Mouse (Mus musculus): ENCODE measurements around the gene Kcnd2. TPM values are rescaled to one million over a fixed set of nuclear protein-coding genes. Genes with fewer than 3 reads are reported as not detected.
A peak's percentile ranks its signal among the peaks of the same experiment; 100 is the strongest.

Kcnd2 gene
- polyA plus RNA-seq, 1 experiment from 2014 or later = 0.90 TPM

GRCm38 (mm10) chr6:21629989-21630388 lies 414.7 kb downstream of the Kcnd2 start:
- Histone ChIP-seq H3K4me3 (no peak overlapping the region), H3K9me3 (replicated peaks) (no peaks in the 10 kb centered on the region), H3K36me3 (no peaks in the 10 kb centered on the region), H3K27ac (no peak overlapping the region), H3K4me1 (no peaks in the 10 kb centered on the region), H3K27me3 (ENCODE audit: low read depth, poor library complexity, severe bottlenecking) (no peaks in the 10 kb centered on the region)
- no peak for DNase-seq (ENCODE audit: low spot score)
- WGBS = 87% methylated on average over 4 of the region's 4 CpGs

- H3K27ac ChIP-seq = no peak overlapping the region
- H3K9me3 ChIP-seq (replicated peaks) = no peaks in the 10 kb centered on the region
- no peaks in the 10 kb centered on the region for H3K36me3 ChIP-seq
- H3K4me3 ChIP-seq = no peak overlapping the region
- no peak for DNase-seq (ENCODE audit: low spot score)
- H3K4me1 ChIP-seq = no peaks in the 10 kb centered on the region
- H3K27me3 ChIP-seq (ENCODE audit: low read depth, poor library complexity, severe bottlenecking) = no peaks in the 10 kb centered on the region
Measured at GRCm38 (mm10) chr6:21655681-21656080, 440.4 kb downstream of the Kcnd2 start.

GRCm38 (mm10) chr6:21664135-21664534 lies 448.8 kb downstream of the Kcnd2 start:
- WGBS = 87% methylated on average over 6 of the region's 6 CpGs
- Histone ChIP-seq H3K4me3 (no peak overlapping the region), H3K4me1 (no peaks in the 10 kb centered on the region), H3K36me3 (no peaks in the 10 kb centered on the region), H3K9me3 (replicated peaks) (no peaks in the 10 kb centered on the region), H3K27ac (no peak overlapping the region), H3K27me3 (ENCODE audit: low read depth, poor library complexity, severe bottlenecking) (no peaks in the 10 kb centered on the region)
- DNase-seq (ENCODE audit: low spot score) = no peak

GRCm38 (mm10) chr6:21664638-21665037 lies 449.3 kb downstream of the Kcnd2 start:
- Histone ChIP-seq H3K36me3 (no peaks in the 10 kb centered on the region), H3K27me3 (ENCODE audit: low read depth, poor library complexity, severe bottlenecking) (no peaks in the 10 kb centered on the region), H3K4me1 (no peaks in the 10 kb centered on the region), H3K27ac (no peak overlapping the region), H3K4me3 (no peak overlapping the region), H3K9me3 (replicated peaks) (no peaks in the 10 kb centered on the region)
- WGBS = 88% methylated on average over 4 of the region's 4 CpGs
- no peak for DNase-seq (ENCODE audit: low spot score)

GRCm38 (mm10) chr6:21684252-21684651 lies 468.9 kb downstream of the Kcnd2 start:
- no peaks in the 10 kb centered on the region for H3K9me3 ChIP-seq (replicated peaks)
- no peak overlapping the region for H3K27ac ChIP-seq
- H3K4me1 ChIP-seq = no peaks in the 10 kb centered on the region
- H3K4me3 ChIP-seq = no peak overlapping the region
- no peaks in the 10 kb centered on the region for H3K36me3 ChIP-seq
- H3K27me3 ChIP-seq (ENCODE audit: low read depth, poor library complexity, severe bottlenecking) = no peaks in the 10 kb centered on the region
- peak; percentile 31 for DNase-seq (ENCODE audit: low spot score)
- 68% methylated on average over 6 of the region's 6 CpGs for WGBS

- no peaks in the 10 kb centered on the region for H3K36me3 ChIP-seq
- H3K4me1 ChIP-seq = no peaks in the 10 kb centered on the region
- no peaks in the 10 kb centered on the region for H3K27me3 ChIP-seq (ENCODE audit: low read depth, poor library complexity, severe bottlenecking)
- H3K4me3 ChIP-seq = no peak overlapping the region
- no peaks in the 10 kb centered on the region for H3K9me3 ChIP-seq (replicated peaks)
- no peak overlapping the region for H3K27ac ChIP-seq
- DNase-seq (ENCODE audit: low spot score) = no peak
- WGBS = 92% methylated on average over 1 of the region's 1 CpGs
Measured at GRCm38 (mm10) chr6:21686388-21686787, 471.1 kb downstream of the Kcnd2 start.

GRCm38 (mm10) chr6:21692861-21693350 lies 477.6 kb downstream of the Kcnd2 start:
- Histone ChIP-seq H3K36me3 (no peaks in the 10 kb centered on the region), H3K9me3 (replicated peaks) (no peaks in the 10 kb centered on the region), H3K4me1 (no peaks in the 10 kb centered on the region), H3K27ac (no peak overlapping the region), H3K27me3 (ENCODE audit: low read depth, poor library complexity, severe bottlenecking) (no peaks in the 10 kb centered on the region), H3K4me3 (no peak overlapping the region)
- no peak for DNase-seq (ENCODE audit: low spot score)
- 88% methylated on average over 3 of the region's 3 CpGs for WGBS

- Histone ChIP-seq H3K9me3 (replicated peaks) (no peaks in the 10 kb centered on the region), H3K27ac (no peak overlapping the region), H3K4me1 (peaks cover 7% of the 10 kb centered on the region), H3K27me3 (ENCODE audit: low read depth, poor library complexity, severe bottlenecking) (no peaks in the 10 kb centered on the region), H3K36me3 (no peaks in the 10 kb centered on the region), H3K4me3 (no peak overlapping the region)
- no peak for DNase-seq (ENCODE audit: low spot score)
- 78% methylated on average over 3 of the region's 3 CpGs for WGBS
Measured at GRCm38 (mm10) chr6:21697641-21698040, 482.3 kb downstream of the Kcnd2 start.

- WGBS = 59% methylated on average over 6 of the region's 6 CpGs
- no peak for DNase-seq (ENCODE audit: low spot score)
- peaks cover 7% of the 10 kb centered on the region for H3K4me1 ChIP-seq
- no peak overlapping the region for H3K27ac ChIP-seq
- no peak overlapping the region for H3K4me3 ChIP-seq
- no peaks in the 10 kb centered on the region for H3K36me3 ChIP-seq
- H3K27me3 ChIP-seq (ENCODE audit: low read depth, poor library complexity, severe bottlenecking) = no peaks in the 10 kb centered on the region
- no peaks in the 10 kb centered on the region for H3K9me3 ChIP-seq (replicated peaks)
Measured at GRCm38 (mm10) chr6:21701131-21701530, 485.8 kb downstream of the Kcnd2 start.

- Histone ChIP-seq H3K9me3 (replicated peaks) (no peaks in the 10 kb centered on the region), H3K4me3 (no peak overlapping the region), H3K27ac (no peak overlapping the region), H3K4me1 (no peaks in the 10 kb centered on the region), H3K27me3 (ENCODE audit: low read depth, poor library complexity, severe bottlenecking) (no peaks in the 10 kb centered on the region), H3K36me3 (no peaks in the 10 kb centered on the region)
- DNase-seq (ENCODE audit: low spot score) = no peak
- WGBS = 33% methylated on average over 3 of the region's 3 CpGs
Measured at GRCm38 (mm10) chr6:21709228-21709627, 493.9 kb downstream of the Kcnd2 start.

GRCm38 (mm10) chr6:21719121-21719520 lies 503.8 kb downstream of the Kcnd2 start:
- H3K36me3 ChIP-seq = no peaks in the 10 kb centered on the region
- H3K9me3 ChIP-seq (replicated peaks) = no peaks in the 10 kb centered on the region
- H3K4me1 ChIP-seq = no peaks in the 10 kb centered on the region
- no peaks in the 10 kb centered on the region for H3K27me3 ChIP-seq (ENCODE audit: low read depth, poor library complexity, severe bottlenecking)
- no peak overlapping the region for H3K4me3 ChIP-seq
- H3K27ac ChIP-seq = no peak overlapping the region
- no peak for DNase-seq (ENCODE audit: low spot score)
- 76% methylated on average over 1 of the region's 1 CpGs for WGBS

- H3K27me3 ChIP-seq (ENCODE audit: low read depth, poor library complexity, severe bottlenecking) = no peaks in the 10 kb centered on the region
- no peaks in the 10 kb centered on the region for H3K36me3 ChIP-seq
- no peaks in the 10 kb centered on the region for H3K9me3 ChIP-seq (replicated peaks)
- no peak overlapping the region for H3K4me3 ChIP-seq
- no peak for DNase-seq (ENCODE audit: low spot score)
- no peaks in the 10 kb centered on the region for H3K4me1 ChIP-seq
- 91% methylated on average over 10 of the region's 10 CpGs for WGBS
- no peak overlapping the region for H3K27ac ChIP-seq
Measured at GRCm38 (mm10) chr6:21722238-21722637, 506.9 kb downstream of the Kcnd2 start.

- H3K27ac ChIP-seq = no peak overlapping the region
- 69% methylated on average over 2 of the region's 2 CpGs for WGBS
- no peak for DNase-seq (ENCODE audit: low spot score)
Measured at GRCm38 (mm10) chr6:21740606-21741005, 525.3 kb downstream of the Kcnd2 start.

GRCm38 (mm10) chr6:21744615-21745266 lies 529.4 kb downstream of the Kcnd2 start:
- H3K9me3 ChIP-seq (replicated peaks) = no peaks in the 10 kb centered on the region
- no peaks in the 10 kb centered on the region for H3K27me3 ChIP-seq (ENCODE audit: low read depth, poor library complexity, severe bottlenecking)
- no peaks in the 10 kb centered on the region for H3K4me1 ChIP-seq
- no peak for DNase-seq (ENCODE audit: low spot score)
- H3K4me3 ChIP-seq = no peak overlapping the region
- 54% methylated on average over 3 of the region's 3 CpGs for WGBS
- H3K36me3 ChIP-seq = no peaks in the 10 kb centered on the region
- H3K27ac ChIP-seq = no peak overlapping the region

More at GRCm38 (mm10) chr6:21740606-21741005, 525.3 kb downstream of the Kcnd2 start:
- Histone ChIP-seq H3K4me3 (no peak overlapping the region), H3K36me3 (no peaks in the 10 kb centered on the region), H3K9me3 (replicated peaks) (no peaks in the 10 kb centered on the region), H3K27me3 (ENCODE audit: low read depth, poor library complexity, severe bottlenecking) (no peaks in the 10 kb centered on the region), H3K4me1 (no peaks in the 10 kb centered on the region)

Data from limb, embryonic 10.5 days (tissue).